Comparison of ENCODE assay signal across 15 mouse cellular contexts in the genomic region with DNA sequence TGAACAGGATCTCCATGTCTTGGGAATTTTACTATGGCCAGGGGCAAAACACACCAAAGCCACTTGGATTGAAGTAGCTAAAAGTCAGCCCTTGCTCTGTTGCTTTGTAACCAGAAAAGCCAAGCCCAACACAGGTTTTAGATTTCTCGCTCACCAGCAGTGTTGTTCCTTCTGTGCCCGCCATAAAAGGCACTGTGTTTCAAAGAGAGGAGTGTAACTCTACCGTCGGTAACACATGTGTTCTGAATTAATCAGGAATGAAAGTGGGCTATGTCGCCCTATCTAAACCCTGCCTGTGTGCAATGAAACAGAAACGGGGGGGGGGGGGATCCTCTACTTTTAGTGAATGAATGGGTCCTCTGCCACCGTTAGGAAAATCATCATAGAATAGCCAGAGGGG.
DNase-seq lines count a peak whose midpoint lies in the region; ATAC-seq lines count a peak whose summit lies in the region.
"Had no signal": no experiment of that assay in that cellular context is flagged by ENCODE, and none has a peak within 500 bp of the region (broad histone marks: within the 10 kb centered on the region; RNA-seq: fewer than 3 reads in every experiment).

No protein-coding gene starts in this region.

- ATAC-seq in heart, embryonic 15.5 days (replicated peaks; ENCODE audit: insufficient number of reproducible peaks, insufficient read depth, low FRiP score, low read depth), result no peak
- ATAC-seq in midbrain, embryonic 16.5 days, result no peak
- no peak for ATAC-seq in midbrain, embryonic 13.5 days
- ATAC-seq in embryonic facial prominence, embryonic 15.5 days (ENCODE audit: insufficient number of reproducible peaks, low FRiP score, low TSS enrichment, low read depth), result peak; percentile 44; the same call in 1 of the 2 replicates
- ATAC-seq: intestine, embryonic 16.5 days had no signal

- H3K4me3 ChIP-seq in heart, embryonic 15.5 days, result no peak overlapping the region
- no peak overlapping the region for H3K4me3 ChIP-seq in midbrain, embryonic 16.5 days (ENCODE audit: low read depth, low read length)
- H3K4me3 ChIP-seq in midbrain, embryonic 13.5 days (replicated peaks), result no peak overlapping the region
- no peak overlapping the region for H3K4me3 ChIP-seq in embryonic facial prominence, embryonic 15.5 days (replicated peaks)
- H3K4me3 ChIP-seq: gastrocnemius, adult 2 months had no signal

- no peak overlapping the region for H3K4me2 ChIP-seq in heart, embryonic 15.5 days
- no peak overlapping the region for H3K4me2 ChIP-seq in midbrain, embryonic 16.5 days (ENCODE audit: low read length)
- H3K4me2 ChIP-seq in midbrain, embryonic 13.5 days (replicated peaks), result no peak overlapping the region
- no peak overlapping the region for H3K4me2 ChIP-seq in embryonic facial prominence, embryonic 15.5 days (replicated peaks)

- peaks cover 34% of the 10 kb centered on the region for H3K4me1 ChIP-seq in heart, embryonic 15.5 days (replicated peaks)
- peaks cover 13% of the 10 kb centered on the region for H3K4me1 ChIP-seq in midbrain, embryonic 16.5 days (ENCODE audit: control insufficient read depth, insufficient read depth, low read length)
- peaks cover 35% of the 10 kb centered on the region for H3K4me1 ChIP-seq in midbrain, embryonic 13.5 days (replicated peaks)
- H3K4me1 ChIP-seq in embryonic facial prominence, embryonic 15.5 days, result peaks cover 60% of the 10 kb centered on the region

- no peak for DNase-seq in heart, adult 18-20 months
- no peak for DNase-seq in thymus, adult 18-20 months
- no peak for DNase-seq in yolk sac, embryonic 10.5 days (ENCODE audit: low spot score)
- DNase-seq: adrenal gland, postnatal 36 days; cerebellum, adult 18-20 months; gastrocnemius, adult 2 months; liver; lung, postnatal 4 days; thymus, adult 2 months had no signal

- no peaks in the 10 kb centered on the region for H3K9me3 ChIP-seq in heart, embryonic 15.5 days (replicated peaks)
- no peaks in the 10 kb centered on the region for H3K9me3 ChIP-seq in midbrain, embryonic 16.5 days (replicated peaks; ENCODE audit: control insufficient read depth, low read length, poor library complexity, severe bottlenecking)
- H3K9me3 ChIP-seq in midbrain, embryonic 13.5 days, result no peaks in the 10 kb centered on the region
- H3K9me3 ChIP-seq in embryonic facial prominence, embryonic 15.5 days (replicated peaks), result no peaks in the 10 kb centered on the region

- no peaks in the 10 kb centered on the region for H3K27me3 ChIP-seq in heart, embryonic 15.5 days
- H3K27me3 ChIP-seq in midbrain, embryonic 16.5 days (ENCODE audit: control insufficient read depth, insufficient read depth, low read depth, low read length), result no peaks in the 10 kb centered on the region
- no peaks in the 10 kb centered on the region for H3K27me3 ChIP-seq in midbrain, embryonic 13.5 days
- H3K27me3 ChIP-seq in embryonic facial prominence, embryonic 15.5 days, result no peaks in the 10 kb centered on the region
- H3K27me3 ChIP-seq: CH12.LX had no signal

- no peaks in the 10 kb centered on the region for H3K36me3 ChIP-seq in heart, embryonic 15.5 days
- no peaks in the 10 kb centered on the region for H3K36me3 ChIP-seq in midbrain, embryonic 16.5 days (ENCODE audit: control insufficient read depth, insufficient read depth, low read length)
- no peaks in the 10 kb centered on the region for H3K36me3 ChIP-seq in midbrain, embryonic 13.5 days
- no peaks in the 10 kb centered on the region for H3K36me3 ChIP-seq in embryonic facial prominence, embryonic 15.5 days

- H3K27ac ChIP-seq in heart, embryonic 15.5 days, result peak overlapping the region; percentile 5; the same call in 1 of the 2 replicates
- peak overlapping the region; percentile 30; the same call in 1 of the 2 replicates for H3K27ac ChIP-seq in midbrain, embryonic 16.5 days (ENCODE audit: low read length)
- H3K27ac ChIP-seq in midbrain, embryonic 13.5 days, result no peak overlapping the region
- peak overlapping the region; percentile 74 for H3K27ac ChIP-seq in embryonic facial prominence, embryonic 15.5 days (replicated peaks)
- H3K27ac ChIP-seq: gastrocnemius, adult 2 months had no signal

- WGBS in heart, embryonic 15.5 days, result 39% methylated on average over 7 of the region's 7 CpGs
- 43% methylated on average over 7 of the region's 7 CpGs for WGBS in midbrain, embryonic 16.5 days
- WGBS in midbrain, embryonic 13.5 days, result 57% methylated on average over 7 of the region's 7 CpGs
- 19% methylated on average over 7 of the region's 7 CpGs for WGBS in embryonic facial prominence, embryonic 15.5 days

- no peak overlapping the region for H3K9ac ChIP-seq in heart, embryonic 15.5 days
- no peak overlapping the region for H3K9ac ChIP-seq in midbrain, embryonic 16.5 days (ENCODE audit: low read depth, low read length)
- no peak overlapping the region for H3K9ac ChIP-seq in midbrain, embryonic 13.5 days (replicated peaks)
- H3K9ac ChIP-seq in embryonic facial prominence, embryonic 15.5 days, result no peak overlapping the region
